Mouse (Mus musculus) liver, embryonic 14.5 days (tissue): ENCODE measurements around the gene Ramp2. TPM values are rescaled to one million over a fixed set of nuclear protein-coding genes. Genes with fewer than 3 reads are reported as not detected.

Experiments used
- ATAC-seq: fragments of 200-750 bp; cut with Nextera tagmentation; 2 replicates; pipeline ENCODE4 v1.8.0; 2017; ENCODE audit warnings: moderate number of reproducible peaks, mild to moderate bottlenecking, moderate library complexity; ENCODE audit not compliant: insufficient read depth
- DNase-seq, 3 experiments: peaks; one replicate each; pipeline ENCODE4 v3.0.0-alpha.2; 2012 to 2013; ENCODE audit warnings: low read depth in 3 of 3, low spot score in 3 of 3
- H3K27ac ChIP-seq: fragments of 300-500 bp; sonication (generic); 2 replicates; pipeline ENCODE4 v1.5.1; 2014; ENCODE audit warnings: moderate library complexity, mild to moderate bottlenecking, control low read depth, inconsistent platforms
- H3K27me3 ChIP-seq: fragments of 300-500 bp; sonication (generic); 2 replicates; pipeline ENCODE4 v1.6.1; 2014; ENCODE audit warnings: mild to moderate bottlenecking, low read length, moderate library complexity; ENCODE audit not compliant: control insufficient read depth, insufficient read depth
- H3K36me3 ChIP-seq: fragments of 300-500 bp; sonication (generic); replicated peaks from 2 replicates; pipeline ENCODE4 v1.6.1; 2014; ENCODE audit warnings: low read depth; ENCODE audit not compliant: control insufficient read depth, insufficient read depth
- H3K4me1 ChIP-seq, 2 experiments: fragments of 200-500 bp in 1 of 2; fragments of 300-500 bp in 1 of 2; sonication (generic) in 1 of 2; replicated peaks; 2 replicates each; pipeline ENCODE4 v1.6.1; 2012 to 2014; ENCODE audit warnings: antibody characterized with exemption in 1 of 2, inconsistent platforms in 1 of 2, low read length in 1 of 2; ENCODE audit not compliant: control insufficient read depth in 2 of 2, insufficient read depth in 2 of 2
- H3K4me2 ChIP-seq: fragments of 300-500 bp; sonication (generic); 2 replicates; pipeline ENCODE4 v1.6.1; 2014; ENCODE audit warnings: low read depth, mild to moderate bottlenecking, control low read depth, moderate library complexity
- H3K4me3 ChIP-seq, 2 experiments: fragments of 200-500 bp in 1 of 2; fragments of 300-500 bp in 1 of 2; sonication (generic) in 1 of 2; 2 replicates each; pipeline ENCODE4 v1.5.1; 2012 to 2014; ENCODE audit warnings: low read depth in 2 of 2, low read length in 2 of 2, mild to moderate bottlenecking in 2 of 2, control low read depth in 1 of 2, inconsistent platforms in 1 of 2, moderate library complexity in 1 of 2; ENCODE audit not compliant: insufficient read depth in 1 of 2
- H3K9ac ChIP-seq: fragments of 300-500 bp; sonication (generic); replicated peaks from 2 replicates; pipeline ENCODE4 v1.6.1; 2014; ENCODE audit warnings: mild to moderate bottlenecking, control low read depth, moderate library complexity
- H3K9me3 ChIP-seq: fragments of 300-500 bp; sonication (generic); 2 replicates; pipeline ENCODE4 v1.6.1; 2016; ENCODE audit warnings: low read length, mixed read lengths; ENCODE audit not compliant: control insufficient read depth
- CTCF ChIP-seq: IDR thresholded peaks from 2 replicates; pipeline ENCODE4 v1.5.1; 2016; ENCODE audit warnings: antibody characterized with exemption, low read depth, control low read depth
- EP300 ChIP-seq: IDR thresholded peaks from 2 replicates; pipeline ENCODE4 v1.6.1; 2016; ENCODE audit warnings: antibody characterized with exemption, low read depth
- WGBS: fragments of 180-500 bp; shearing (Covaris S2); extraction: QIAGEN DNeasy Blood & Tissue Kit; methylation state at CpG from one replicate; pipeline ENCODE4 v1.1.7; 2014; ENCODE audit not compliant: insufficient replicate concordance; 5-methylcytosine and 5-hydroxymethylcytosine counted together
- polyA plus RNA-seq, 2 experiments: library from polyadenylated mRNA; depleted of rRNA in 1 of 2; stranded (reverse) in 1 of 2; unstranded in 1 of 2; fragments of >200 nt; fragmentation: Nextera tagmentation in 1 of 2; extraction: Ambion mirVana in 1 of 2; gene quantifications; 2 replicates each; pipeline versions ENCODE4 v1.2.1 to v1.2.3; 2012 to 2014

The Ramp2 gene
- polyA plus RNA-seq, 2 experiments: 15.1 to 19.0 TPM

GRCm38 (mm10) chr11:101277381-101278222, 31.8 kb downstream of the Ramp2 start:
- H3K27ac ChIP-seq: peak overlapping the region; percentile 68
- H3K4me1 ChIP-seq: peaks cover 10 to 19% of the 10 kb centered on the region in 2 experiments
- ATAC-seq (peak; percentile 16; the same call in 1 of the 2 replicates), DNase-seq (no peak)
- WGBS: 40% methylated on average over 12 of the region's 12 CpGs
- H3K4me2 ChIP-seq: peak overlapping the region; percentile 93
- no peaks in the 10 kb centered on the region for H3K9me3 ChIP-seq
- H3K36me3 ChIP-seq: no peaks in the 10 kb centered on the region; the same call in 1 of the 2 replicates
- TF ChIP-seq CTCF (no peak), EP300 (no peak)
- peak overlapping the region; percentile 87 to 96 for H3K4me3 ChIP-seq
- H3K27me3 ChIP-seq: no peaks in the 10 kb centered on the region; the same call in 1 of the 2 replicates
- H3K9ac ChIP-seq: peak overlapping the region; percentile 82

- no peaks in the 10 kb centered on the region; the same call in 1 of the 2 replicates for H3K27me3 ChIP-seq
- no peaks in the 10 kb centered on the region for H3K9me3 ChIP-seq
- H3K4me2 ChIP-seq: peak within 1 kb of the TSS; percentile 93
- peak within 1 kb of the TSS; percentile 82 for H3K9ac ChIP-seq
- H3K27ac ChIP-seq: peak within 1 kb of the TSS; percentile 68
- H3K4me1 ChIP-seq: peaks cover 10 to 19% of the 10 kb centered on the region in 2 experiments
- H3K4me3 ChIP-seq: peak within 1 kb of the TSS; percentile 87 to 96
- H3K36me3 ChIP-seq: no peaks in the 10 kb centered on the region; the same call in 1 of the 2 replicates
- TF ChIP-seq CTCF (peak; percentile 7; the same call in 1 of the 2 replicates), EP300 (no peak; the same call in 1 of the 2 replicates)
- DNase-seq (peak; percentile 80 to 81 (median 80)), ATAC-seq (peak; percentile 90)
- 2% methylated on average over 45 of the region's 45 CpGs for WGBS
Observed at GRCm38 (mm10) chr11:101278223-101279192, 32.7 kb downstream of the Ramp2 start, which contains the start of the genes Cntd1 and Coa3. Gene Cntd1 (plus strand): TSS chr11:101279012. Gene Coa3 (minus strand): TSS chr11:101279114.

GRCm38 (mm10) chr11:101279193-101279569, 33.4 kb downstream of the Ramp2 start:
- Histone ChIP-seq H3K27me3 (no peaks in the 10 kb centered on the region; the same call in 1 of the 2 replicates), H3K9me3 (no peaks in the 10 kb centered on the region), H3K36me3 (no peaks in the 10 kb centered on the region; the same call in 1 of the 2 replicates), H3K27ac (no peak overlapping the region), H3K9ac (peak overlapping the region; percentile 82), H3K4me1 (peaks cover 10 to 19% of the 10 kb centered on the region in 2 experiments), H3K4me3 (peak overlapping the region; percentile 87 to 96), H3K4me2 (peak overlapping the region; percentile 93)
- peak; percentile 50; the same call in 1 of the 2 replicates for ATAC-seq
- TF ChIP-seq CTCF: no peak
- no peak for TF ChIP-seq EP300
- WGBS: 61% methylated on average over 14 of the region's 14 CpGs
- no peak for DNase-seq

- WGBS: 46% methylated on average over 7 of the region's 7 CpGs
- no peaks in the 10 kb centered on the region; the same call in 1 of the 2 replicates for H3K36me3 ChIP-seq
- H3K4me2 ChIP-seq: no peak overlapping the region
- no peak for DNase-seq
- H3K9ac ChIP-seq: no peak overlapping the region
- TF ChIP-seq EP300 (no peak), CTCF (no peak)
- no peak overlapping the region for H3K27ac ChIP-seq
- H3K4me1 ChIP-seq: peaks cover 10 to 19% of the 10 kb centered on the region in 2 experiments
- no peak overlapping the region for H3K4me3 ChIP-seq
- ATAC-seq: no peak
- H3K9me3 ChIP-seq: no peaks in the 10 kb centered on the region
- H3K27me3 ChIP-seq: no peaks in the 10 kb centered on the region; the same call in 1 of the 2 replicates
Observed at GRCm38 (mm10) chr11:101280837-101281236, 35.0 kb downstream of the Ramp2 start.
